Mouse (Mus musculus) spleen, adult 2 months (tissue): ENCODE measurements around the gene Pabpn1.

Source experiments
- CTCF ChIP-seq: fragments of 200-500 bp; IDR thresholded peaks from 2 replicates; pipeline ENCODE4 v1.5.1; 2011; ENCODE audit warnings: mild to moderate bottlenecking, inconsistent platforms; ENCODE audit not compliant: insufficient read depth, insufficient read length, insufficient replicate concordance; ENCODE audit errors: extremely low read depth
- POLR2A ChIP-seq: fragments of 200-500 bp; IDR thresholded peaks from 2 replicates; pipeline ENCODE4 v1.6.1; 2011; ENCODE audit warnings: low read depth, low read length, inconsistent platforms

DNA sequence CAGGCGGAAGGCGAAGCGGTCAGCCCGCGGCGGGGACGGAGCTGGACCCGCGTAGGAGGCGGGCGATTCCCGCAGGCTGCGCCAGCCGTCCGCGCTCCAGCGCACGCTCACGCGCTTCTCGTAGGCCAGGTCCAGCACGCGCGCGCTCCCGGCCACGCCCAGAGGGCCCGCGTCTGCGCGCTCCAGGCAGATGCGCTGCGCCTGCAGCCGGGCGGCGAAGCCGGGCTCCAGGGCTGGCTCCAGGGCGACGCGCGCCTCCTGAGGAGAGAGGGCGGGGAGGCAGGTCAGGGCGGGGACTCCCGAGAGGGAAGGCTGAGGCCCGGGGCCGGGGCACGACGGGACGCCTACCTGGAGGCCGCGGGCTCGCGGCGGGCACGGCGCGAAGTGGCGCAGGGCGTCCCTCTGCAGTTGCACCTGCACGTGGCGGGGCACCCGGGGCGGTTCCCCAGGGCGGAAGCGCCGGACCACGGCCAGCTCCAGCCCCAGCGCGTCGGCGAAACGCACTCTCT, 15.7 kb upstream of the Pabpn1 start:
- TF ChIP-seq CTCF, result no peak
- no peak for TF ChIP-seq POLR2A
